In the genomic region with DNA sequence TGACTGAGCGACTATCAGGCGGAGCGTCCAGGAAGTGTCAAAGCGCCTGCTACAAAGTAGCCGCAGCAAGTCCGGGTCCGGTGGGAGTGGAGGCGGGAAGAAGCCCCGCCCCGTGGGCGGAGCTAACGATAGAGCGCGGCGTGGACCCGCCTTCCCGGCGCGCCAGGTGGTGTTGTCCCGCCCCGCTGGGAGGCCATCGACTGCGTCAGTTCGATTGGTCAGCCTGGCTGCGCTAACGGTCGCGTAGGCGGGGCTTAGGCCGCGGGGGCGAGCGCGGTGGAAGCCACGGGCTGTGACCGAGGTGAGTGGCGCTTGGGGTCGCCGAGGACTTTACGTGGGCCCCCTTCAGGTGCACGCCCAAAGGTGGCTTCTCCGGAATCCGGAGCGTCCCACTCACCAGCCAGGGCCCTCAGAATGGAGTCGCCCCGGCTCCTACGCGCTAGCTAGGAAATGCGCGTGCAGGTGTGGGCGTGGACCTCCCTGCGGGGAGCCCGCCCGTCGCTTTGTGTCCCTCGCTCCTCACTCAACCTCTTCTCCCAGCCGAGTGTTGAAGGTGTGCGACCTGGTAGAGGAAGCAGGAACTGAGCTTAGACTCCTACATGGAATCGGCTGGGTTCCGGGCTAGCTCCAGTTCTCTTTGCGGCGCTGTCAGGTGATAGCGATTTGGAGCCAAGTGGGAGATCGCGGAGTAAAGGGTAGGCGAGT, we compare ENCODE assay signal across 8 mouse cellular contexts. TPM values are rescaled to one million over a fixed set of nuclear protein-coding genes. Genes with fewer than 3 reads are reported as not detected.
DNase-seq lines count a peak whose midpoint lies in the region; ATAC-seq lines count a peak whose summit lies in the region.

Gene Cep70 (plus strand): TSS at position 178 of the 705 bp plus-strand sequence.

- 0 out of 2 replicates have a peak, but pooled peaks cover 4% of the 10 kb centered on the region for H3K36me3 ChIP-seq in hindbrain, embryonic 12.5 days

- peak; percentile 98 for DNase-seq in Muller cell, postnatal 12 days (ENCODE audit: inconsistent ontology term)
- peak; percentile 96 for DNase-seq in cerebellum, adult 9-11 months
- DNase-seq in frontal cortex, adult 2 months (ENCODE audit: extremely low spot score in 1 of 2, low spot score in 1 of 2): peak; percentile 90 to 96
- peak; percentile 91 to 95 for DNase-seq in layer of hippocampus, postnatal 14 days (ENCODE audit: low spot score in 2 of 2)
- peak; percentile 96 for DNase-seq in lung, postnatal 14 days
- peak; percentile 91 for DNase-seq in retina, adult 2 months (ENCODE audit: low read depth, low spot score)
- peak; percentile 97 to 98 for DNase-seq in thymus, postnatal 36 days

- H3K27me3 ChIP-seq in hindbrain, embryonic 12.5 days: no peaks in the 10 kb centered on the region

- peak within 1 kb of the TSS; percentile 76 for H3K9ac ChIP-seq in hindbrain, embryonic 12.5 days

- peak within 1 kb of the TSS; percentile 80 for H3K4me3 ChIP-seq in hindbrain, embryonic 12.5 days

- WGBS in hindbrain, embryonic 12.5 days: under 1% methylated on average over 66 of the region's 66 CpGs

- peak; percentile 97 for ATAC-seq in hindbrain, embryonic 12.5 days (ENCODE audit: low FRiP score)

- H3K27ac ChIP-seq in hindbrain, embryonic 12.5 days: peak within 1 kb of the TSS; percentile 83

- peaks cover 11% of the 10 kb centered on the region; the same call in 1 of the 2 replicates for H3K4me1 ChIP-seq in hindbrain, embryonic 12.5 days

- H3K9me3 ChIP-seq in hindbrain, embryonic 12.5 days (replicated peaks): no peaks in the 10 kb centered on the region

- H3K4me2 ChIP-seq in hindbrain, embryonic 12.5 days (replicated peaks): peak within 1 kb of the TSS; percentile 59

RNA-seq across cellular contexts. Expression of gene Cep70, which starts in this region (rescaled TPM):
- polyA plus RNA-seq in frontal cortex, adult 2 months (2012; rRNA removed): 19.0 and 21.1 TPM in 2 replicates
- polyA plus RNA-seq in hindbrain, embryonic 12.5 days (2016; fragmentation: Nextera tagmentation; extraction: Ambion mirVana): 59.3 and 59.4 TPM in 2 replicates
- 10 to 100 TPM; 17.0 to 20.0 TPM for total RNA-seq in layer of hippocampus, postnatal 14 days (2021)

Comparison
In these comparisons a context has a peak if more than half of its experiments do, and no peak if none do; other contexts are left out.
1. Peak in every context shown above with its lines: DNase-seq, ATAC-seq, H3K4me3 ChIP-seq and H3K27ac ChIP-seq.